Mouse (Mus musculus) mouse embryonic stem cell (cell line): ENCODE measurements around the gene Pde11a.

Experiments used
- in situ Hi-C, 2 experiments: fragments of 300-500 bp; cut with MboI; formaldehyde crosslinking; loops; 1 replicate in 1 of 2; 3 replicates in 1 of 2; pipeline ENCODE4 v1.14.3; 2019 to 2020; ENCODE audit warnings: low sequenced_read_pairs in 2 of 2, low pct_unique_long_range_greater_than_20kb in 1 of 2, mixed read lengths in 1 of 2; ENCODE audit not compliant: unreplicated experiment in 1 of 2

Pde11a gene

DNA sequence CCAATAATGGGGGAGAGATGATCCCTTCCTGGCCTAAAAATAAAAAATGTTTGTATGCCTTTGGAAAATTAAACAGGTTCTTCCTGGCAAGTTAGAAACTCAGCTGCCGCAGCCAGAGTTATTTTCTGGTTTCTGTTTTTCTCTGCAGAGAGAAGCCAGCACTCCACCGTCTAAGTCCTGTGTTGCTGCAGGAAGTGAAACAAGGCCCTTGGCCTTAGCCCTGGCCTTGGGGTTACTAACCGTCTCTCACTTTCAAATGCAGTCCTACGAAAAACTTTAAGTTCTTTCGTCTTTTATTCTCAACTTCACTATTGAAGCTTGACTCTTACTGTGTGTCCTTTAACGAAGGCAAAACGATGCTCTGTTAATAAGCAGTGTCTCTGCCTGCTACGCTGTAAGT is 289.0 kb downstream of the Pde11a start:
- in situ Hi-C loops: no loop called here

DNA sequence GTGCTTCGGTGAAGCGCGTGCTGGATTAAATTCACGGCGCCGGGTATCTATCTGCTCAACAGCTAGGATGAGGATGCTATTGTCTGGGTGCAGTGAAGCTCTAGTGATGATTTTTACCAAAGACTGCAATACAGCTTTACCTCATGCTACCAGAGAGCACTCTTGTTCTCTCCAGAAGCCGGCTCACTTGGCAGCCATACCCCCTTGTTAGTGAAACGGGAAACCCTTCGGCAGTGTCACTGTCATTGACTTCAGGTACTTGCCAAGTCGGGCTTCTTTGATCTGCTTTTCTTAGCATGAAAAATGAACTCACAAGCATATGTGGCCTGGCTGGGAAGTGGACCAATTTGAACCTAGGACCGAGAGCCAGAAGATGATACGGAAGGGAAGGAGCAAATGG is 290.8 kb downstream of the Pde11a start:
- in situ Hi-C loops: no loop called here

DNA sequence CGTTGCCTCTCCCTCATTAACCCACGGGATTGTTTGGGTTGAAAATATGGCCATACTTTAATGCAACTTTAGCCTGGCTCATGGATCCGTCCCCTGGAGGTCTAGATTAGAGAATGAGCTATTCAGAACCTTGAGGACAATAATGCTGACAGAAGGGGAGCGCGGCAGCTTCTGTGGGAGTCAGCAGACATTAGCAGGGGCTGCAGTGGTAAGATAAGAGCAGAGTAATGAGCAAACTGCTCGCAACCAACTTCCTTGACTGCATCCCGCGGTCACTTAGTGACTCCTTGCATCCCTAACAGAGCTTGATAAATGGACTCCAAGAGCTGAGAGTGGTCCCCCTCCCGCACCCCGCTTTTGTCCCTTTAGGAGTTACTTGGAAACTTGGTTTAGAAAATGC is 296.4 kb downstream of the Pde11a start:
- in situ Hi-C loops: no loop called here

DNA sequence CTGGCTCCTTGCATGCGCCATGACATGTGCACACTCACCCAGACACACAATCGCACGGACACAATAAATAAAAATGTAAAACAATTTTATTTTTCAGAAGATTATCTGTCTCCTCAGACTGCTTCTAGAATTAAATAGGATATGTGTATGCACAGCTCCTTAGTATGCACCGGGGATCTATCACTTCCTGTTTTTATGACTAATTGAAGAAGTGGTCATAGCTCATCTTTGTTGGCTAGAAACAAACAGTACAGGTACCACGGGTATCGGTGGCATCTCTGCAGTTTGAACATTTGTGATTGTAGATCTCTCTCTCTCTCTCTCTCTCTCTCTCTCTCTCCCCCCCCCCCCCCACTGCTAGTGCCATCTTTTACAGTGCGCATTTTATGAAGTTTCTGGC is 298.5 kb downstream of the Pde11a start:
- in situ Hi-C loops: no loop called here

DNA sequence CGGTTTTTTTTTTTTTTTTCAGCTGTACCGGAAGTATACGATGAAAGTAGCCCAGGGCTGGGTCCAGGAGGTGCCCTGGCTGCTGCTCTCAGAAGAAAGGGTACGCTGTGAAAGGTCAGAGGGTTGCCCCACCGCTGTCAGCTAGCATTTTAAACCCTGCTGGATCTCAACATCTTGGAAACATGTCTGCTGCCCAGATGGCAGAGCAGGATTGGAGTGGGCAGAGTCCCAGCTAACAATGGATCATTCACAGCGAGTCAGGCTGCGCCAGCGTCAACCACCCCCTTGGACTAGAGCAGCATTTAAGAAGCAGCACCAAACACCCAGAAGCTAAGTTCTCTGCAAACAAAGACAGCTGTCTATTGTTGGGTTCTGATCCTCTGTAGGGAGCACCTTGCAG is 308.5 kb downstream of the Pde11a start:
- in situ Hi-C loops: no loop called here

DNA sequence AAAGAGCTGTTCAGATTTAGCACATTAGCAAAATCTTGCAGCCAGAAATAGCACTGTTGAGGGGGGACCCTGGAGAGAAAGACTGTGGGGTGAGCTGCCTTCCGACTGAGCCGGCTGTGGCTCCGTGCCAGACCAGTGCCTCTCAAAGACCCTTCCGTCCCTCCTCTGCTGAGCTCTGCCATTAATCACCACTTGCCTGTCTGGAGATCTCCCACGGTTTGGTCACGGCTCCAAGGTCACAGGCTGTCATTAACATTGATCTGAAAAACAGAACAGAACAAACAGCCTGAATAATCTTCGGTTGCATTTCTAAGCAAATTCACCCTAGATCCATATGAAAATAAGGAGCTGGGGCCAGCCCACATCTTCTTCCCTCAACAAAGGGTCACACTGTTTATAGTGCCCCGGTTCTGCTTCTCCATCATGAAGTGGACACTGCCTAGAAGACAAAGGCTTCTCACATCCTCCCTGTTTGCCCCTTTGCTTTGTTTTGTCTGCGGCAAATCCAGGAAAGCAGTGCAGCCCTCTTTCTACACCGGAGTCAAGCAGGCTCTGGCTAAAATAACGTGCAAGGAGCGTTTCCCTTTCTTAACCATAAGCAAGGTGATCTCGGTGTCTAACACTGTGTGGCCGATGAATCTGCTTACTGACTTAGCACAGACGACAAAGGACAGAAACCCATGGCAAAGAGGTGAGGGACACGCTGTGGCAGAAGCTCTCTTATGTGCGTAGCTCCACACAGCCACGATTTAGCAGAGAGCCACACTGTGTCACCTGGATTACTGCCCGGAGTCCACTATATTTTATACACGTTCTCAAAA is 309.3 kb downstream of the Pde11a start:
- in situ Hi-C loops: no loop called here

DNA sequence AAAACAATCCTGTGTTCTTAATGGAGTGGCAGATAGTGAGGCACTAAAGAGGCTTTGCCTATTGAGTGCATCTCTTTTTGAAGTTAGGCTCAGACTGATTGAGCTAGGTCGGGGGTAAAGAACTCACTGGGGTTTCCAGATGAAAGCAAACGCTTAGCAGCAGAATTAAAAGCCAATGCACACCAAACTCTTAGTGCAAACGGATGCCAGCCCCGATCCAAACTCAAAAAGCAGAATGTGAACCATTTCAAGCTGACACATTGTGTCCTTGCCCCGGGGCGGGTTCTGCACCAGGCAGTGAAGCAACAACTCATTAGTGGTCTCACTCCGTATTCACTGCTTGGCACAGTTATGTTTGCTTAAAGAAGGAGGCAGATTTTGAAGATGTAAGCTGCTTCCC is 321.7 kb downstream of the Pde11a start:
- in situ Hi-C loops: no loop called here

DNA sequence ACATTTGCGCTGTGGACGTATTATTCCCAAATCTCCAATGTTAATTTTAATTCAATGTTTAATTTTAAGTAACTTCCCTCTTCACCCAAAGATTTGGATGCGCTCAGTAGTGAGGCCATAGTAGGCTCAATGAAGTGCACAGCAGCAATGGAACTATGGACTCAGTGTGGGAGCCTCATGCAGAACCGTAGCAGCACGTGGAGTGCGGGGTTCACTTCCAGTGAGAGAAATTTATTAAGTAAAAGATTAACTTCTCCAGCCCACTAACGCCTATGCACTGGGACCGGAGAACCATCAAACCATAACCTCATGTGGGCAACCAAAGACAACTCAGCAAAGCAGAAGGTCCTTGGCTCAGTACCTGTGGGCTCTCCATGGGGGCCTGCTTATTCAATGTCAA is 322.4 kb downstream of the Pde11a start:
- in situ Hi-C loops: no loop called here

DNA sequence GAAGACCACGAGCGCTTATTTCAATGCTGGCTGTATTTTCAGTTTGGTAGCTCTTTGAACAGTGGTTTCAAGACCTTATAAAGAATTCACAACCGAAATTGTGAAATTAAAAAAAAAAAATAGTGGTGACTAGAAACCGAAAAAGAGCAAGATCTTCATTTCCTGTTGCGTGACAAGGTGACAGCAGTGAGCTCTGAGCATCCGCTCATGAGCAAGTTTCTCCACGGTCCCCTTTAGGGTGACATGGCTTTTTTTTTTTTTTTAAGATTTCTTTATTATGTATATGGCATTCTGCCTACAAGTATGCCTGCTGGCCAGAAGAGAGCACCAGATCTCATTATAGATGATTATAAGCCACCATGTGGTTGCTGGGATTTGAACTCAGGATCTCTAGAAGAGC is 323.1 kb downstream of the Pde11a start:
- in situ Hi-C loops: no loop called here

DNA sequence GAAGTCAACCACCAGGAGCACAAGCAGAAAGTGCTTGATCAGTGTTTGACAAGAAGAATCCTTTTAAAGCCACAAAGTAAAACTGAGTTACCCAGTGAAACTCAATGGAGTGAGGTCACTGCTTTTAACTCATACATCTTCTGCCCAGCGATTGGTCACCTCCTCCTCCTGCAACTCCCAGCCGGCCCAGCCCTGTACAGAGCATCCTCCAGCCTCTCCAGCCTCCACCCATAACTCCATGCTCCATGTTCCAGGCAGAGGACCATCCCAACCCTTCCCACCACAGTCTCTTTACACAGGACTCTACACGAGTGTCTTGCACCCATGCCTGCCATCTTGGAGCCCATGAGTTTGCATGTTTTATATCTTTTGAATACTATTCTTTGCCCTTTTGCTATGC is 323.9 kb downstream of the Pde11a start:
- in situ Hi-C loops: no loop called here

DNA sequence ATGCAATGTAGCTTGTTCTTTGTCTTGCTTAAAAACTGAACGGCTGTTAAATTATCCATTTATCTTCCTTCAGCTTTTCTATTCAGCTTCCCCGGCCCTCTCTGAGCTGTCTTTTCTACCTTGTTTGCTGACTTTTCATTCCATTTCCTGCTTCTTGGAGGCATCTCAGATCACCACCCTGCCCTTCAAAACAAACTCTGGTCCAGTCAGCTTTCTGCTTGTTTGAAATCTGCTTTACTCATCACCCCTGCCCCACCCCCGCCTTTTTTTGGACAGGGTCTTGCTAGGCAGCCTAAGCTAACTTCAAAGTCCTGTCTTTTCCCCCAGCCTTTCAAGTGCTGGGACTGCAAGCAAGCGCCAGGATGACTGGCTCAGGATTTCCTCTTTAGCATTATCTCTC is 332.4 kb downstream of the Pde11a start:
- in situ Hi-C loops: no loop called here

DNA sequence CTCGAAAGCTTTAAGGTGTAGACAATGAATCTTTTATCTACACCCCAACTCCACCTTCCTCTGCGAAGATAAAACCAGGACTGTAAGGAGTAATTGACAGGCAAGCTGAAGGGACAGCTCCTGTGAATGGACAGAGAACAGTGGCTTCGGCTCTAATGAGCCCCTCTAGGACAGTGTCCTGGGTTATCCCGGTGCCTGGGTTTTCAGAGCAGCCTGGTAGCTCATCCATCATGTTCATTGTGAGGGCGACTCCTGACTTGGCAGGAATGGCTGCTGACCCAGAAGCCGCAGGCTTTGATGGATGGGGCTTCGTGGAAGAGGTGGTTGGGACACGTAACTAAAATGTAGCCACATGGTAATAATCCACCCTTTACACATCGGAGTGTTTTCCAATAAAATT is 335.7 kb downstream of the Pde11a start:
- in situ Hi-C loops: no loop called here

DNA sequence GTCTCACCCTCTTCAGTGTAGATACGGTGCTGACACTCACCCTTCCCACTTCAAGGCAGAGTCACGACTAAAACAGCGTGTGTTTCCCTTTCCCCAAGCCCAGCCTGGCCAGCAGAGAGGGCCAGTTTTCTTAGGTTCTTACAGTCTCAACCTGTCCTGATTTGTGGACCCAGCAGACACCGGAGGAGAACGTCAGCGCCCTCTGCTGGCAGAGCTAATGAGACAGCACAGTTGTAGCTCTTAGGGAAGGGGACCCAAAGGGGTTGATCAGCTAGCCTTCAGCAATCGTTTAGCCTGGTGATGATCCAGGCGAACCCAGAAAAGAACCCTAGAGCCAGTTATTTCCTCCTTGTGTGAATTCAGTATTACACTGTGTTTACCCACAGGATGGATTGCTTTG is 337.2 kb downstream of the Pde11a start:
- in situ Hi-C loops: no loop called here

DNA sequence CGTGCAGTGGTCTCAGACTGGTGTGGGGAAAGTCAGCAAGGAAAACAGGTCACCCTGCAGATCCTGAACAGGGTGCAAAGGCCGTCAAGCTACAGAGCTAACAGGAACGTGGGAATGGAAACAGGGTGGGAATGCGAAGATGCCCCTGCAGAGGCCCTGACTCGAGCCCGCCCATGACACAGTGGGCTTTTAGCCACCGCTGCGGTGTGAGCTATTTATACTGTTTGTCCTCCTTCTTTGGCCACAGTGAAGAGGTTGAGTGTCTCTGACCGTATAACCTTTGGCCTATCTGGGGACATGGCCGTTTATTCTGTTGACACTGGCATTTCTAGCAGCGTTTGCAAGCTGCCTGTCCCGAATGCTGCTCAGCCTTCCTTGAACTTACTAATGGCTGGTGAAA is 338.9 kb downstream of the Pde11a start:
- in situ Hi-C loops: no loop called here

DNA sequence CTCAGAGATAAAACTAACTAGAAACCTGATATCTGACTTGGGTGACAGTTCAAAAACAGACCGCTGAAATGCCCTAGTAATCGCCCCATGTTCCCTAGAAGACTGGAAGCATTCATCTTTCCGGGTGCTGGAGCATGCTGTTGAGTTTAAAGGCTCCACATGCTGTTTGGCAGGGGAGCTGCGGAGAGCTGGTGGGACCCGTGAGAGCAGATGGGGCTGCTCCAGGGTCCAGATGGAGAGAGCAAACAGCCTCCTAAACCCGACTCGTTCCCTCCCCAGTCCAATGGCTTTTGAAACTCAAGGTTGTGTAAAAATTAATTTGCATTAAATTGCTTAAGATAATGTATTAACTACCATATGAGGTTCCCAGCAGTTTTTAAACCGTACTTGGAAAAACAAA is 339.9 kb downstream of the Pde11a start:
- in situ Hi-C loops: no loop called here

DNA sequence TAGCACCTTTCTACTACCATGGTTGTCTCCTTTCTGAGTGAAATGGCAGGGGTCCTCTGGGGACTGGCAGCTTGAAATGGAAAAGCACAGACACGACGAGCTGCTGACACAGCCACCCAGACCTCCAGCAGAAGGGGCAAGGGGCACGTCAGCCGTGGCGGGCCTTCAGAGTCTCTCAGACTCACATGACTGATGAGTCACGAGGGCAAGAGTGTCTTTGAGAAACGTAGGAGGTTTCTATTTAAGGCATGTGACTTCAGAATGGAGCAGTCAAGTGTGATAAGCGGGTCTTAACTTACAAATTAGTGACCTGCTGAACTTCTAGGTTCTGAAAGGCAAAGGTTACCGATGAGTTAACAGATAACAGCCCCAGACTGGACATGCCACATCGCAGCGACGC is 340.8 kb downstream of the Pde11a start:
- in situ Hi-C loops: no loop called here

DNA sequence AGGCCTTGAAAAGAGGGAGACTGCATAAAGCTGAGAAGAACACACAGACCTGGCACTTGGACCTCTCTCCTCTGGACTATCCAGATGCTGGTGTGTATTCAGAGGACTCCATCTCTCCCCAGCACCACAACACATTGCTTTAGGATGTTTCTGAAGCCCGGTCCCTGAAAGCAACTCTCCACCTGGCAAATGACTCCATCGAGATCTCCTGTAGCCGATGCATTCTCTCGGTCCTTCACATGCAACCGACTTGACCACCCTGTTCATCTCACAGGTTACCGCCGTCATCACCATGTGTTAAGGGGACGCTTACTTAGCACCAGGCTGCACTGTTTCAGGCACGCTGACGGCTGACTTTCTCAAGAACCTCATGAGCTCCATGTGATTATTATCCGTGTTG is 343.7 kb downstream of the Pde11a start:
- in situ Hi-C loops: no loop called here

DNA sequence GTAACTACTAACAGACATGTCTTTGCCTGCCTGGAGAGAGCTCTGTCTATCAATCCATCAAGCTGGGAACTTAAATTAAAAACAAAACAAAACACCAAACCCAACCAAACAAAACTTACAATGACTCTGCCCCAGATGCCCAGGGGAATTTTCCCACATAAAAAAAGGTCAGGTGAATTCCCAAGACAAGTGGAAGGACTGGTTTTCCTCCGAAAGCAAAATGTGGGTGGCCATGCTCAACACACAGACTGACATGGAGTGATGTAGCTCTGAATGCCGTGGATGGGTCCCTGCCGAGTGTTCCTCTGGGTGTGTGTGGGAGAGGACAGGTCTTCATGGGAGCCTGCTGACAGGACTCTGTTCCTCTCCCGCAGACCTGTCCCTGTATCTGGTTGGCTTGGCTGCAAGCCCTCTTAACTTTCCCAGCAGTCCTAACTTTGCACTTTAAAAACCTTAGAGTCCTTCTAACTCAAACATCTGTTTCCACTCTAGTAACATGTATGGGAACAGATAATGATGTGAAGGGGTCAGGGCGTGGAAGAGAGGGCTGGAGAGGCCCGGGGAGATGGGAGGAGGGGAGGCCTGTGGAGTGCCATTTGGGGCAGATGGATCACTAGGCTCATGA is 346.9 kb downstream of the Pde11a start:
- in situ Hi-C loops: no loop called here

DNA sequence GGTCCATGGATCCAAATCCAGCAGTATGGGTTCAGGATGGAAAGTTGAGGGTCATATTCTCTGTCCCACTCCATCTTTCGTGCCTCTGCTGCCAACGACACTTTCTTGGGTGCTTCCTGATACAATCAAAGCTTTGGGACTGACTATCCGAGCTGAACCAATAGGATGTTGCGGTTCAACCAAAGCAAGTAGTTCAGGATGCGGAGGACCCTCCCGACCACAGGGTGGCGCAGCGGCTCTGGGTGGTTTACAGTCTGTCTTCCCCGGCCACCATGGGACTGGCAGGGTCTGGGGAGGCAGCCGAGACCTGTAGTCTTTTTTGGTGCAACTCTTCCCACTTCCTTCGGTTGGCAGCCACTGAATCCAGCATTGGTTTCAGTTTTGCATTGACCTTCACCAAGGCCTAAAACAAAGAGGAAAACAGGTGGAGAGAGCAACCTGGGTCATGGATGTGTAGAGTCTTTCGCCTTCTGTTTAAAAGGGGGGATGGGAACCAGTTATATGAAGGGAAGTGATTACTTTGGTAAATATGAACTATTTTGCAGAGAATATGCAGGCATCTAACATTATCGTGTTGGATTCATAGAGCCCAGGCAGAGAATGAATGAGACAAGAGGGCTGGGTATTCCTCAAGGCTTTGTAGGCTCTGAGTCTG is 347.6 kb downstream of the Pde11a start:
- in situ Hi-C loops: no loop called here

DNA sequence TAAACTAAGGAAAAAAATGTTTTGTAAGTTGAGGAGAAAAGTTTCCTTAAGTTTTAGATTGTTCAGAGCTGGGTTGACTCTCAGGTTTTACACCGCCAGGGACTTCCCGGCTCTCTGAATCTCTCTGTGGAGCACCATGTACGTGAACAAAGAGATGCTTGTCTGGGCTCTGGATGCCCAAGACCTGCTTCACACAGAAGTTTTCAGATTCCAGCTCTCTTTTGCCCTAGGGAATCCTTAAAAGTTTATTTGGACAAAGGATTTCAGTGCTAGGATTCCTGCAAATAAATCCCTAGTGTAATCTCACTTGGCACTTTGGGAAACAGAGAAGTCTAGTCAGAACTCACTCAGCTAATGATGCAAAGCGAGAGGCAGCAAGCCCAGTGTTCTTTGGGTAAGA is 348.9 kb downstream of the Pde11a start:
- in situ Hi-C loops: loop anchor here in 1 of 2 experiments (5.0 kb wide), 1 partner anchor 78 kb away; no protein-coding TSS in a partner anchor
